Mouse (Mus musculus) erythroblast, adult 5-6 weeks (primary cell): ENCODE measurements around the gene Olfr866. TPM values are rescaled to one million over a fixed set of nuclear protein-coding genes. Genes with fewer than 3 reads are reported as not detected.

ENCODE experiments used
- ATAC-seq: replicated peaks from 2 replicates; pipeline ENCODE4 v1.8.0; 2016; ENCODE audit warnings: moderate number of reproducible peaks, mild to moderate bottlenecking, moderate TSS enrichment, inconsistent platforms; ENCODE audit not compliant: poor library complexity, low FRiP score, severe bottlenecking
- total RNA-seq, 2 experiments: library from RNA; stranded (forward) in 1 of 2; stranded (reverse) in 1 of 2; fragments of 150-400 nt in 1 of 2; fragments of 200-764, 138-1000 nt in 1 of 2; gene quantifications; 2 replicates each; pipeline versions ENCODE4 v1.2.3 to v1.2.4; 2015 to 2017; ENCODE audit warnings: low replicate concordance in 2 of 2

Gene Olfr866
- total RNA-seq (2015; ENCODE audit: low replicate concordance) (not detected in 2 replicates), total RNA-seq (2017; ENCODE audit: low replicate concordance) (not detected in 2 replicates)

GRCm38 (mm10) chr9:20027935-20028334 lies at the start of gene Olfr866:
Gene Olfr866, minus strand, starts transcription at chr9:20028035.
- no peak for ATAC-seq

- no peak for ATAC-seq
Observed at GRCm38 (mm10) chr9:20073523-20074177, 45.8 kb upstream of the Olfr866 start.

- no peak for ATAC-seq
Observed at GRCm38 (mm10) chr9:20071291-20071690, 43.5 kb upstream of the Olfr866 start.

GRCm38 (mm10) chr9:20070236-20070635 lies 42.4 kb upstream of the Olfr866 start:
- ATAC-seq = no peak

GRCm38 (mm10) chr9:20057462-20057861 lies 29.6 kb upstream of the Olfr866 start, which contains the start of gene Olfr867:
Gene Olfr867, minus strand, starts transcription at chr9:20057562.
- no peak for ATAC-seq

DNA sequence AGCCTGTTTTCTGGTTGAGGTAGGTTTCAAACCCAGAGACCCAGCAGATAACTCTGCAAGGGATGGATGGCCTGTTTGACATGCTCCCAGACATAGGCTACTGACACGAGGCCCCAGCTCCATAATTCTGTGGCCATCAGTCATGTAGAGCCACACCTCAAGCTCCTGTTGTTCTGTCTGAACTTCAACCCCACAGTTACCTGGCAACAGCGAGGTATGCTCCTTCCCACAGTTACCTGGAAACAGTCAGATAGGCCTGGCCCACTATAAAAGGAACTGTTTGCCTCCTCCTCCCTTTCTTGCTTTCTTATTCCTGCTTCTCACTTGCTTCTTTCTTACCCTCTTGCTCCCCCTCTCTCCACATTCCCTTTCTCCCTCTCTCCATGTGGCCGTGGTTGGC lies 20.1 kb upstream of the Olfr866 start:
- ATAC-seq = no peak

Other genes with a start within 250 kb of the Olfr866 start
- gene Olfr58, start 247.8 kb downstream of the Olfr866 start, total RNA-seq (2015; ENCODE audit: low replicate concordance) = not detected in 2 replicates
- gene Olfr58, start 247.8 kb downstream of the Olfr866 start, total RNA-seq (2017; ENCODE audit: low replicate concordance) = not detected in 2 replicates
- gene Olfr859, start 223.1 kb downstream of the Olfr866 start, total RNA-seq (2015; ENCODE audit: low replicate concordance) = not detected in 2 replicates
- gene Olfr859, start 223.1 kb downstream of the Olfr866 start, total RNA-seq (2017; ENCODE audit: low replicate concordance) = under 0.01 TPM in 1 of 2 replicates, not detected in the other
- gene Olfr860, start 178.3 kb downstream of the Olfr866 start, total RNA-seq (2015; ENCODE audit: low replicate concordance) = not detected in 2 replicates
- gene Olfr860, start 178.3 kb downstream of the Olfr866 start, total RNA-seq (2017; ENCODE audit: low replicate concordance) = not detected in 2 replicates
- not detected in 2 replicates for gene Olfr862, start 140.0 kb downstream of the Olfr866 start, total RNA-seq (2015; ENCODE audit: low replicate concordance)
- not detected in 2 replicates for gene Olfr862, start 140.0 kb downstream of the Olfr866 start, total RNA-seq (2017; ENCODE audit: low replicate concordance)
- gene Olfr77, start 111.2 kb downstream of the Olfr866 start, total RNA-seq (2015; ENCODE audit: low replicate concordance) = not detected in 2 replicates
- 0.56 TPM in 1 of 2 replicates, not detected in the other for gene Olfr77, start 111.2 kb downstream of the Olfr866 start, total RNA-seq (2017; ENCODE audit: low replicate concordance)
- gene Olfr867, start 29.5 kb upstream of the Olfr866 start, total RNA-seq (2015; ENCODE audit: low replicate concordance) = not detected in 2 replicates
- not detected in 2 replicates for gene Olfr867, start 29.5 kb upstream of the Olfr866 start, total RNA-seq (2017; ENCODE audit: low replicate concordance)
- not detected in 2 replicates for gene Olfr868, start 70.6 kb upstream of the Olfr866 start, total RNA-seq (2015; ENCODE audit: low replicate concordance)
- gene Olfr868, start 70.6 kb upstream of the Olfr866 start, total RNA-seq (2017; ENCODE audit: low replicate concordance) = not detected in 2 replicates
- not detected in 2 replicates for gene Olfr869, start 101.0 kb upstream of the Olfr866 start, total RNA-seq (2015; ENCODE audit: low replicate concordance)
- gene Olfr869, start 101.0 kb upstream of the Olfr866 start, total RNA-seq (2017; ENCODE audit: low replicate concordance) = not detected in 2 replicates
- gene Olfr870, start 146.0 kb upstream of the Olfr866 start, total RNA-seq (2015; ENCODE audit: low replicate concordance) = not detected in 2 replicates
- 0.34 TPM in 1 of 2 replicates, not detected in the other for gene Olfr870, start 146.0 kb upstream of the Olfr866 start, total RNA-seq (2017; ENCODE audit: low replicate concordance)
- gene Olfr871, start 184.2 kb upstream of the Olfr866 start, total RNA-seq (2015; ENCODE audit: low replicate concordance) = not detected in 2 replicates
- gene Olfr871, start 184.2 kb upstream of the Olfr866 start, total RNA-seq (2017; ENCODE audit: low replicate concordance) = not detected in 2 replicates
- gene Olfr872, start 209.1 kb upstream of the Olfr866 start, total RNA-seq (2015; ENCODE audit: low replicate concordance) = not detected in 2 replicates
- gene Olfr872, start 209.1 kb upstream of the Olfr866 start, total RNA-seq (2017; ENCODE audit: low replicate concordance) = not detected in 2 replicates